Mouse (Mus musculus) cerebellum, postnatal 4 days (tissue): ENCODE measurements around the gene Uqcr11.
A peak's percentile ranks its signal among the peaks of the same experiment; 100 is the strongest.

Source experiments
- DNase-seq, 2 experiments: peaks; one replicate each; pipeline ENCODE4 v3.0.0; 2022; ENCODE audit warnings: low spot score in 2 of 2, mixed read lengths in 1 of 2

Uqcr11 gene

DNA sequence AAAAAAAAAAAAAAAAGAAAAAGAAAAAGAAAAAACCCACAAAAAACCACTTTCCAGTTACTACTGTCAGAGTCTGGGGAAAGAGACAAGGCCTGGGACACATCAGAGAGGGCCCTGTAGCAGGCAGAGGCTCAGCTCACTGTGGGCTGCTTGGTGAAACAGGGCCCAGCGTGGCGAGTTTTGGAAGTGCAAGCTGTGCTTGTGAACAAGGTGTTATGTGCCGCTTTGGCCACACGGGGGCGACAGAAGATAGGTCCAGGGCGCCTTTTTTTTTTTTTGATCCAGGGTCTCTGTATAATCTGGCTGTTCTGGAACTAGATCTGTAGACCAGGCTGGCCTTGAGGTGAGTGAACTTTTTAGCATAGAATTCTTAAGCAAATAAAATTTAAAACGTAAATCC, 30.5 kb downstream of the Uqcr11 start:
- peak; percentile 93 to 96 for DNase-seq

GRCm38 (mm10) chr10:80374063-80374462, 32.6 kb downstream of the Uqcr11 start:
- DNase-seq = peak in 1 of 2 experiments; percentile 80

DNA sequence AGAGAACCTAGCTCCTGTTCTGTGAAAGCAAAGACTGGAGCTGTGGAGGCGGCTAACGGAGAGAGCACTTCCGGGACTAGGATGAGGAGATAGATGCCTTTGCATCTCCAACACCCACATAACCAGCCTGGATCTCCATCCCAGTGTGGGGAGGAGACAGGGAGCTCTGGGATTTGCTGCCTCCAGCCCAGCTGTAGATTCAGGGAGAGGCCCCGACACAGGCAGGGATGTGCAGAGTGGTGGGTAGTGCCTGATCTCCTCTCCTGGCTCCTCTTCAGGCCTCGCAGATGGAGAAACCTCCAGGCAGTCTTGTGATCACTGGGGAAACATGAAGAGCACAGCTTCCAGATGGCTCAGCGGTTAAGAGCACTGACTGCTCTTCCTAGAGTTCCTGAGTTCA, 33.9 kb downstream of the Uqcr11 start:
- DNase-seq = no peak

DNA sequence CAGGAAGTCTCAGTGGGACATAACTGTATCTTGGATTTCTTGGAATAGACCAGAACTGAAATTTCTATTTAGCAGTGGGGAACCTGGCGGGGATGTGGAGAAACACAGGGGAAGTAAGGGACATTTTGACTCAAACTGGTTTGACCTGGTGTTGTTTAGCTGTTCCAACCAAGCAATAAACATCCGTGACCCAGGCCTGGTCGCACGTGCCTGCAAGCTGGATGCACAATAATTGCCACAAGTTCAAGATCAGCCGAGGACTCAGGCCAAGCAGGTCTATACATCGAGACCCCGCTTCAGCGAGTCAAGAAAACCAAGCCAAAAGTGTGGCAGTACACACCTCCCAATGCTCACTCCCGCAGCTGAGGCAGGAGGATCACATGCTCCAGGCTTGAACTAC, 34.6 kb downstream of the Uqcr11 start:
- no peak for DNase-seq

GRCm38 (mm10) chr10:80371411-80371966, 35.1 kb downstream of the Uqcr11 start:
- DNase-seq = peak in 1 of 2 experiments; percentile 48

GRCm38 (mm10) chr10:80369995-80370747, 36.5 kb downstream of the Uqcr11 start:
- no peak for DNase-seq

DNA sequence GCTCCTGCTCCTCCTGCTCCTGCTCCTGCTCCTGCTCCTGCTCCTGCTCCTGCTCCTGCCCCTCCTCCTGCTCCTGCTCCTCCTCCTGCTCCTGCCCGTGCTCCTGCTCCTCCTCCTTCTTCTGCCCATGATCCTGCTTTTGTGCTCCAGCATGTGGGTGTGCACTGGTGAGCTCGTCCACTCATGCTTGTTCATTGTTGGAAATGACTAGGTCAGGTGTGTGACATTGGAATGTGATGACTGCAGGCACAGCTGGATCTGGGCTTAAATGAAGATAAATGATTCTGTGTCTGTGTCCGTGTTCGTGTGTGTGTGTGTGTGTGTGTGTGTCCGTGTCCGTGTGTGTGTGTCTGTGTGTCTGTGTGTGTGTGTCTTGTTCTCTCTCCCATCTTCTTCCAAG, 38.2 kb downstream of the Uqcr11 start:
- no peak for DNase-seq

DNA sequence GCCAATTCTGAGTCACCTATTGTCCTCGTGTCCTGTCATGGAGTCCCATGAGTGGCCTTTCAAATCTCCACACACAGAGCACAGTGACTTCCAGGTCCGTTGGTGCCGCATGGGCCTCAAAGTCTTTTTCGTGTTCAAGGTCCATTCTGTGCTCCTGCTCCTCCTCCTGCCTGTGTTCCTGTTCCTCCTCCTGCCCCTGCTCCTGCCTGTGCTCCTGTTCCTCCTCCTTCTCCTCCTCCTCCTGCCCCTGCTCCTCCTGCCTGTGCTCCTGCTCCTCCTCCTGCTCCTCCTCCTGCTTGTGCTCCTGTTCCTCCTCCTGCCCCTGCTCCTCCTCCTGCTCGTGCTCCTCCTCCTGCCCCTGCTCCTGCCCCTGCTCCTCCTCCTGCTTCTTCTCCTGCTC, 38.7 kb downstream of the Uqcr11 start:
- no peak for DNase-seq

DNA sequence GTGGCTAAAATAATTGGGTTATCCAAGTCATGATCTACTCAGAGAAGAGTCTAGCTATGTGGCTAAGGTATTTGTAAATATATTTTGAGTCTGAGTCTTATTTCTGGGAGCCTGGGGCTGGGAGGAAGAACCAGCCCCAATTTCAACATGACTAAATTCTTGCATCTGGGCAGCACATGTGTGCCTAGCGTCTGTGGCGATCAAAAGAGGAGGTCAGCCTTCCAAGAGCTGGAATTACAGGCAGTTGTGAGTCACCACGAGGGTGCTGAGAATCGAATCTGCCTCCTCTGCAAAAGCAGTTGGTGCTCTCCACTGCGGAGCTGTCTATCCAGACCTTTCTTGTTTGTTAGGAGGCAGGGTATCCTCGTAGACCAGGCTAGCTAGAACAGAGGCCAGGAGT, 40.9 kb downstream of the Uqcr11 start:
- DNase-seq = no peak

GRCm38 (mm10) chr10:80363734-80364133, 42.9 kb downstream of the Uqcr11 start:
- no peak for DNase-seq

- DNase-seq = no peak
Observed at GRCm38 (mm10) chr10:80357994-80358639, 48.5 kb downstream of the Uqcr11 start.

DNA sequence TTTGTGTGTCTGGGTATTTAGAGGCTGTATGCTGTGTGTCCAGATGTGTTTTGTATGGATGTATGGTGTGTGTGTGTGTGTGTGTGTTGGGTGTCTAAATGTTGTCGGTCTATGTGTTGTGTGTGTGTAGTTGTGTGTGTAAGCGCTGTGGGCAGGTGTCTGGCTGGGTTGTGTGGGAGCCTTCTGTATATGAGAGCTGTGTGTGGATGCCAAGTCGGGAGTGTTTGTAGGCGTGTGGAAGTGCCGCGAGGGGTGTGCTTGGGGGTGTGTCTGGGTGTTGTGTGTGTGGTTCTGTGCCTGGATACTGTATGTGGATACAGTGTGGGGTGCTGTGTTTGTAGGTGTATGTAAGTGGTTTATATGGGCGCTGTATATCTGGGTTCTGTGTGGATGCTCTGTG, 49.3 kb downstream of the Uqcr11 start:
- no peak for DNase-seq

DNA sequence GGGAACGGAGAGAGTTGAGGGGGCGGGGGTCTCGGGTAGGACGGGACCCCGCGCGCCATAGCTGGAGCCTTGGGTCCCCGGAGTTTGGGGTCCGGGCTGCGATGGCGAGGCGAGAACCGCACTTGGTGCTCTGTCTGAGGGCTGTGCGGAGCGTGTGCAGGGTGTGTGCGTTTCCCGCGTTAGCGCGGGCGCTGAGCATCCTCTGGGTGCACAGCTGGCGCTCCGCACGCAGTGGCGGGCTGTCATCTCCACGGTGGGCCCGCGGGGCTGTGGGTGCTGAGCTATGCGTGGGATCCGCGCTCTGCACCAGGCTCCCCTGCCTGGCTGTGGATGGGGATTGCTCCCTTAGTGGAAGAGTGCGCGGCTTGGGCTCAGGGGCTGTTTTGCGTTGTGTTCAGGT, 49.9 kb downstream of the Uqcr11 start:
- no peak for DNase-seq

DNA sequence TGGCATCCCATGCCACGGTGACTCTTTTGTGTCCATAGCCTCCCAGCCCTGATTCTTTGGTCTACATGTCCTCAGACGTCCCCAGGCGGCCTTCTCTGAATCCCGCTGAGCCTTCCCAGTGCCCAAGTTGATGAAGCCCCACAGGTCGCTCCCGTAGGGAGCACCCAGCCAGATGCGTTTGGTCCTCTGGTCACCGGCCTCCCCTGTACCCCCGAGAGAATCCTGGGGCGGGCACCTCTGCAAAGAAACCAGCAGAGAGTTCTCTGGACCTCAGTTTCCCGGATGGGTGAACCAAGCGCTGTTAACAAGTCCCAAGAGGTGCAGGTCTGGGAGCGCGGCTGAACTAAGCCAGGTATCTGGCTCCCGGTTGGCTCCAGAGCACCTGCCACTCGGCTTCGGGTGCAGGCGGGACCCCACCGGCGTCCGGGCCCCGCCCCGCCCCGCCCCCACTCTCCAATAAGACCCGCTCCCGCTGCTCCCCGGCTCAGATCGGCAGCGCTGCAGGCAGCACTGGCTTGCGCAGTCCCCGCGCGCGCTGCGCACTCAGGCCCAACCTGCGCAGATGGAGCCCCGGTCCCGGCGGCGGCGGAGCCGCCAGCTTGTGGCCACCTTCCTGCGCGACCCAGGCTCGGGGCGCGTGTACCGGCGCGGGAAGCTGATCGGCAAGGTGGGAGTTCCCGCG, 50.5 kb downstream of the Uqcr11 start, which contains the start of gene Plk5:
Gene Plk5 (plus strand): TSS at position 459 of the 682 bp plus-strand sequence.
- no peak for DNase-seq

- DNase-seq = no peak
Observed at GRCm38 (mm10) chr10:80355431-80355830, 51.2 kb downstream of the Uqcr11 start.
